Mouse (Mus musculus) ES-E14 (cell line): ENCODE data around the gene Rasl11b.

ENCODE experiments used
- CHD2 ChIP-seq: IDR thresholded peaks from 2 replicates; pipeline ENCODE4 v1.6.1; 2014; ENCODE audit warnings: mild to moderate bottlenecking, low read depth, low read length, inconsistent platforms
- HCFC1 ChIP-seq: IDR thresholded peaks from 2 replicates; pipeline ENCODE4 v1.6.1; 2012; ENCODE audit warnings: low read length, inconsistent platforms, borderline replicate concordance; ENCODE audit not compliant: insufficient read depth
- MAFK ChIP-seq: IDR thresholded peaks from 2 replicates; pipeline ENCODE4 v1.6.1; 2014; ENCODE audit warnings: mild to moderate bottlenecking, low read depth, low read length, inconsistent platforms; ENCODE audit not compliant: insufficient read depth
- ZC3H11A ChIP-seq: IDR thresholded peaks from 2 replicates; pipeline ENCODE4 v1.6.1; 2012; ENCODE audit warnings: low read depth, mild to moderate bottlenecking, inconsistent platforms, low read length, borderline replicate concordance
- ZNF384 ChIP-seq: IDR thresholded peaks from 2 replicates; pipeline ENCODE4 v1.6.1; 2012; ENCODE audit warnings: low read depth, low read length, inconsistent platforms

DNA sequence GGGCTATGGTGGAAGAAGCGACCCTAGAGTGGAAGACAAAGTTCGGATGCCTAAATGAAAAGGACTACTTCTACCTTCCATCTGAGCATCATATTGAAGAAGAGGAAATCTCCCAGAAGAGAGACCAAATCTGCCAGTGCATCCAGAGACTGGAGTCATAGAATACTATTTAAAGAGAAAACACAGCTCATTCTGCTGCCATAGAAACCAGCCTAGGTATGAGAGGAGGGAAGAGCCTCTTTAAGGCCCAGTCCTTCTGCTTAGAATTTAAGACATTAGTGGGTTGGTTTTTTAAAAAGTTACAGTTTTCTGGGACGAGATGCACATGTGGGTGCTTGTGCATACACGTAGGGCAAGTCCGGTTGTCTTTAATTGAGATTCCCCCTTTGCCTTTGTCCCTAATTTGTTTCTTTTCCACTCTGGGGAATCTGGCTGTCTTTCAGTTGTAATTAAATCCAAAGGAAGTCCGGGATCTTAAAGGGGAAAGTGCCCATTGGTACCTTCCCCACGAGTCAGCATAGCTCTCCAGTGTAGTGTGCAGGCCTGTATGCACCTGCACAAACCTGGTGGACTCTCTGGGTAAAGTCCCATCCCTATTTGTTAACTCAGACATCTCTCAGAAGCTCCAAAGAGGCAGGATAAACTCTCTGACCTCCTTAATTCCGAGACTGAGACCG is 5.5 kb upstream of the Rasl11b start:
- TF ChIP-seq ZC3H11A (no peak), ZNF384 (no peak), CHD2 (no peak), MAFK (no peak), HCFC1 (no peak)
